Mouse (Mus musculus) liver, adult 2 months (tissue): Measurements from ENCODE around the gene 3110040N11Rik.

Experiments used
- CTCF ChIP-seq: fragments of 200-500 bp; IDR thresholded peaks from 2 replicates; pipeline ENCODE4 v1.5.1; 2011; ENCODE audit warnings: low read depth, low read length, control low read depth
- POLR2A ChIP-seq: fragments of 200-500 bp; IDR thresholded peaks from 2 replicates; pipeline ENCODE4 v1.6.1; 2011; ENCODE audit warnings: low read length, control low read depth; ENCODE audit not compliant: insufficient read depth; ENCODE audit errors: extremely low read depth

DNA sequence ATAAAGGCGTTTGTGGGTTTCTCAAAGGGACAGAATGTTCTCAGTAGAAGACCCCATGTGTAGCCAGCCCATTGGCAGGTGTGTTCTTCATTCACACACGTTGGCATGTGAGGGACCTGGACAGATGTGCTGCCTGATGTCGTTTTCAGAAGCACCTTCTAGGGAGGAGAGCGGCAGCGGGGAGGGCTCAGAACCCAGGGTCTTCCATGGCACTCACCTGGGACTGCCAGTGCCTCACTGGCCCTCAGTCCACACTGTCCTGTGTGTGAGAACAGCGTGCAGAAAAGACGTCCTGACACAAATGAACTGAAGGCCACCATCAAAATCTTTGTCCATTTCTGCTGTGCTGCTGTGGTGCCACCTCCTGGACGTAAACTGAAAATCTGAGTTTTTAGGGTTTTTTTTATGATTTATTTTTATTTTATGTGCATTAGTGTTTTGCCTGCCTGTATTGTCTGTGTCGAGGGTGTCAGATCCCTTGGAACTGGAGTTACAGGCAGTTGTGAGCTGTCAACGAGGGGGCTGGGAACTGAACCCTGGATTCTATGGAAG, 11.5 kb downstream of the 3110040N11Rik start:
- TF ChIP-seq CTCF (no peak), POLR2A (no peak)
